Mouse (Mus musculus) lung, embryonic 15.5 days (tissue): ENCODE measurements around the gene G6pc2. TPM values are rescaled to one million over a fixed set of nuclear protein-coding genes. Genes with fewer than 3 reads are reported as not detected.

Source experiments
- ATAC-seq: fragments of 200-750 bp; cut with Nextera tagmentation; 2 replicates; pipeline ENCODE4 v1.8.0; 2017; ENCODE audit warnings: moderate number of reproducible peaks, borderline replicate concordance; ENCODE audit not compliant: low FRiP score, low TSS enrichment; ENCODE audit errors: extremely low read depth
- H3K27ac ChIP-seq: fragments of 300-500 bp; sonication (generic); 2 replicates; pipeline ENCODE4 v1.5.1; 2015; ENCODE audit warnings: moderate library complexity, mild to moderate bottlenecking, inconsistent platforms
- H3K27me3 ChIP-seq: fragments of 300-500 bp; sonication (generic); 2 replicates; pipeline ENCODE4 v1.6.1; 2015; ENCODE audit warnings: inconsistent platforms
- H3K36me3 ChIP-seq: fragments of 300-500 bp; sonication (generic); 2 replicates; pipeline ENCODE4 v1.6.1; 2015; ENCODE audit warnings: inconsistent platforms
- H3K4me1 ChIP-seq: fragments of 300-500 bp; sonication (generic); 2 replicates; pipeline ENCODE4 v1.6.1; 2015; ENCODE audit warnings: inconsistent platforms
- H3K4me2 ChIP-seq: fragments of 300-500 bp; sonication (generic); 2 replicates; pipeline ENCODE4 v1.6.1; 2015; ENCODE audit warnings: inconsistent platforms, mild to moderate bottlenecking, moderate library complexity
- H3K4me3 ChIP-seq: fragments of 300-500 bp; sonication (generic); 2 replicates; pipeline ENCODE4 v1.5.1; 2015; ENCODE audit warnings: mild to moderate bottlenecking, inconsistent platforms
- H3K9ac ChIP-seq: fragments of 300-500 bp; sonication (generic); 2 replicates; pipeline ENCODE4 v1.6.1; 2015; ENCODE audit warnings: inconsistent platforms
- H3K9me3 ChIP-seq: fragments of 300-500 bp; sonication (generic); 2 replicates; pipeline ENCODE4 v1.6.1; 2016; ENCODE audit warnings: inconsistent platforms
- WGBS: fragments of 180-500 bp; shearing (Covaris S2); methylation state at CpG from one replicate; pipeline ENCODE4 v1.1.7; 2015; 5-methylcytosine and 5-hydroxymethylcytosine counted together
- polyA plus RNA-seq: library from polyadenylated mRNA; unstranded; fragments of >200 nt; fragmentation: Nextera tagmentation; extraction: Ambion mirVana; gene quantifications from 2 replicates; pipeline ENCODE4 v1.2.1, GENCODE M21; 2015

Gene G6pc2
- polyA plus RNA-seq, 1 experiment from 2014 or later = not detected

GRCm38 (mm10) chr2:69244924-69245323 lies 34.1 kb downstream of the G6pc2 start:
- no peaks in the 10 kb centered on the region; the same call in 1 of the 2 replicates for H3K4me1 ChIP-seq
- 28% methylated on average over 2 of the region's 2 CpGs for WGBS
- no peaks in the 10 kb centered on the region for H3K9me3 ChIP-seq
- H3K4me3 ChIP-seq = no peak overlapping the region
- peak; percentile 86; the same call in 1 of the 2 replicates for ATAC-seq
- no peaks in the 10 kb centered on the region for H3K27me3 ChIP-seq
- H3K36me3 ChIP-seq = no peaks in the 10 kb centered on the region
- H3K27ac ChIP-seq = peak overlapping the region; percentile 68
- no peak overlapping the region for H3K4me2 ChIP-seq
- no peak overlapping the region for H3K9ac ChIP-seq

- Histone ChIP-seq H3K4me2 (no peak overlapping the region), H3K9me3 (no peaks in the 10 kb centered on the region), H3K36me3 (no peaks in the 10 kb centered on the region), H3K27me3 (no peaks in the 10 kb centered on the region), H3K27ac (no peak overlapping the region), H3K9ac (no peak overlapping the region), H3K4me3 (no peak overlapping the region), H3K4me1 (no peaks in the 10 kb centered on the region; the same call in 1 of the 2 replicates)
- no peak for ATAC-seq
- WGBS = 98% methylated on average over 1 of the region's 1 CpGs
Measured at GRCm38 (mm10) chr2:69247081-69247480, 36.2 kb downstream of the G6pc2 start.

GRCm38 (mm10) chr2:69248221-69248755 lies 37.4 kb downstream of the G6pc2 start:
- H3K4me2 ChIP-seq = no peak overlapping the region
- 46% methylated on average over 16 of the region's 16 CpGs for WGBS
- H3K36me3 ChIP-seq = no peaks in the 10 kb centered on the region
- H3K9ac ChIP-seq = no peak overlapping the region
- no peaks in the 10 kb centered on the region; the same call in 1 of the 2 replicates for H3K4me1 ChIP-seq
- H3K4me3 ChIP-seq = no peak overlapping the region
- H3K27ac ChIP-seq = no peak overlapping the region
- H3K9me3 ChIP-seq = no peaks in the 10 kb centered on the region
- ATAC-seq = no peak
- H3K27me3 ChIP-seq = no peaks in the 10 kb centered on the region

GRCm38 (mm10) chr2:69264069-69264618 lies 53.3 kb downstream of the G6pc2 start:
- no peaks in the 10 kb centered on the region for H3K9me3 ChIP-seq
- no peak overlapping the region for H3K4me2 ChIP-seq
- H3K4me3 ChIP-seq = no peak overlapping the region
- H3K36me3 ChIP-seq = no peaks in the 10 kb centered on the region
- H3K9ac ChIP-seq = no peak overlapping the region
- H3K27me3 ChIP-seq = no peaks in the 10 kb centered on the region
- no peaks in the 10 kb centered on the region for H3K4me1 ChIP-seq
- no peak overlapping the region for H3K27ac ChIP-seq
- no peak for ATAC-seq

- WGBS = 0% methylated on average over 1 of the region's 1 CpGs
- Histone ChIP-seq H3K4me2 (no peak overlapping the region), H3K36me3 (no peaks in the 10 kb centered on the region), H3K4me3 (no peak overlapping the region), H3K27ac (no peak overlapping the region), H3K27me3 (no peaks in the 10 kb centered on the region), H3K9ac (no peak overlapping the region), H3K9me3 (no peaks in the 10 kb centered on the region), H3K4me1 (no peaks in the 10 kb centered on the region)
- ATAC-seq = no peak
Measured at GRCm38 (mm10) chr2:69275875-69276274, 65.0 kb downstream of the G6pc2 start.

Other genes starting within 250 kb of the G6pc2 start
- gene Nostrin, start 75.3 kb upstream of the G6pc2 start, polyA plus RNA-seq = 15.2 and 16.3 TPM in 2 replicates
- 181 and 183 TPM in 2 replicates for gene Spc25, start 4.9 kb upstream of the G6pc2 start, polyA plus RNA-seq
- gene Abcb11, start 131.5 kb downstream of the G6pc2 start, polyA plus RNA-seq = 0.04 and 0.10 TPM in 2 replicates
- not detected in 2 replicates for gene Dhrs9, start 169.4 kb downstream of the G6pc2 start, polyA plus RNA-seq